Mouse (Mus musculus): ENCODE data around the gene Dvl1. TPM values are rescaled to one million over a fixed set of nuclear protein-coding genes. Genes with fewer than 3 reads are reported as not detected.
A peak's percentile ranks its signal among the peaks of the same experiment; 100 is the strongest.

Gene Dvl1
- total and polyA plus RNA-seq, 3 experiments = 46.3 to 62.7 (median 47.3) TPM

DNA sequence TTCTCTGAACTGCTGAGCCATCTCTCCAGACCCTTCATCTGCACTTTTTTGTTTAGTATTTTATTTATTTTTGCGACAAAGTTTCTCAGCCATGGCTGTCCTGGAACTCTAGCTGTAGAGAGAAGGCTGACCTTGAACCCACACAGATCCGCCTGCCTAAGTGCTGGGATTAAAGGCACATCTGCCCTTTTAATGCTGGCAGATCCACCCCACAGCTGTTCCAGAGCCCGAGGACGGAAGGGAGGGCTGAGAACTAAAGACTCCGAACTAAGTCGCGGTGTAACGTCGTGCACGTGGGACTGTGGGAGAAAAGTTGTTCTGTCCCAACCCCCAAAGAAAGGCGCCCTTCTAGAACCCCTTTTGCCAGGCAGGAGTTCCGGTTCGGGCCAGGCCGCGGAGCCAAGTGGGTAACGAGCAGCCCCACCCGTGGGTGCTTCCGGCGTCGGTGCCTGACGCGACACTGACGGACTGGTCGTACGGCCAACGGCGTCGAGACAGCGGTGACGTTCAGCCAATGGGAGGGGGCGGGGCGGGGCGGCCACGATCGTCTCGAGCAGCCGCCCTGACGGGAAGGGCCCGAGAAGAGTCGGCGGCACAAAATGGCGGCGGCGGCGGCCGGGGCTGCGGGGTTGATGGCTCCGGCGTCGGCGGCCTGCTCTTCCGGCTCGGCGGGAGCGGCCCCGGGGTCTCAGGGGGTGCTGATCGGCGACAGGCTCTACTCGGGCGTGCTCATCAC lies 35.1 kb upstream of the Dvl1 start, which contains the start of gene Ccnl2:
Ccnl2 (plus strand) TSS at position 561 of the 736 bp plus-strand sequence.
- peak; percentile 93 to 96 for DNase-seq
- Histone ChIP-seq H3K27me3 (ENCODE audit: control insufficient read depth, insufficient read depth, low read length) (no peaks in the 10 kb centered on the region), H3K27ac (peak within 1 kb of the TSS; percentile 98), H3K4me3 (peak within 1 kb of the TSS; percentile 99), H3K9ac (ENCODE audit: low read depth, low read length) (peak within 1 kb of the TSS; percentile 94), H3K36me3 (ENCODE audit: control insufficient read depth, insufficient read depth, low read length) (peaks cover 27% of the 10 kb centered on the region), H3K79me2 (replicated peaks; ENCODE audit: control insufficient read depth, insufficient read depth, low read length) (peaks cover 10% of the 10 kb centered on the region), H3K4me1 (ENCODE audit: control insufficient read depth, insufficient read depth, low read length) (peaks cover 6% of the 10 kb centered on the region)
- intact Hi-C loops (cut with DNase I) = loop anchor here (1.0 to 5.0 kb wide), 3 partner anchors 9 to 140 kb away; partner anchors contain the start of gene Aurkaip1
- under 1% methylated on average over 60 of the region's 60 CpGs for WGBS
- TF ChIP-seq POLR2A (IDR thresholded peaks at IDR 0.05; ENCODE audit: insufficient read depth, low read depth, low read length) (peak; percentile 73), CTCF (IDR thresholded peaks at IDR 0.05) (no peak), EP300 (IDR thresholded peaks at IDR 0.05; ENCODE audit: insufficient read depth, low read depth, low read length) (0 out of 2 replicates have a peak, but pooled peaks have one; percentile 17)

DNA sequence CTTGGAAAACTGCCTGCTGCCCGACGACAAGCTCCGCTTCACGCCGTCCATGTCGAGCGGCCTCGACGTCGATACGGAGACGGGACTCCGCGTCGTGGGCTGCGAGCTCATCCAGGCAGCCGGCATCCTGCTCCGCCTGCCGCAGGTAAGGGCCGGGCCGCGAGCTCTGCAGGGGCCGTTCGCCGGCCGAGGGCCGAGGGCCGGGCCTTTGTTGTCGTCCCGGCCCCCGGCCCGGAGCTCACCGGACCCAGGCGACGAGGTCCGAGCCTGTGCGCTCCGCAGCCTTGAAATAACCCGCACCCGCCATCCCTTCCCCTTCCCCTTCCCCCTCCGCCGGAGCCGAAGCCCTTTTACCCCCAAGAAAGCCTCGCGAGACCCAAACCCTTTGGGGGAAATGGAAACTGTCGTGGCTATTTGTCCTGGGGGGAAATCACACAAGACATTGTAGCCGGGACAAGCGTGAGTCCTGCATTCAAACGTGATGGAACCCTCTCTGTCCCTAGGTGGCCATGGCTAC lies 34.5 kb upstream of the Dvl1 start:
- H3K36me3 ChIP-seq (ENCODE audit: control insufficient read depth, insufficient read depth, low read length) = peaks cover 27% of the 10 kb centered on the region
- DNase-seq = no peak
- WGBS = under 1% methylated on average over 49 of the region's 49 CpGs
- H3K27me3 ChIP-seq (ENCODE audit: control insufficient read depth, insufficient read depth, low read length) = no peaks in the 10 kb centered on the region
- no peak for TF ChIP-seq EP300 (IDR thresholded peaks at IDR 0.05; ENCODE audit: insufficient read depth, low read depth, low read length)
- TF ChIP-seq CTCF (IDR thresholded peaks at IDR 0.05) = no peak
- TF ChIP-seq POLR2A (IDR thresholded peaks at IDR 0.05; ENCODE audit: insufficient read depth, low read depth, low read length) = no peak
- H3K79me2 ChIP-seq (replicated peaks; ENCODE audit: control insufficient read depth, insufficient read depth, low read length) = peaks cover 10% of the 10 kb centered on the region
- intact Hi-C loops (cut with DNase I) = loop anchor here (1.0 to 5.0 kb wide), 3 partner anchors 9 to 140 kb away; partner anchors contain the start of gene Aurkaip1
- peak overlapping the region; percentile 98 for H3K27ac ChIP-seq
- H3K4me3 ChIP-seq = peak overlapping the region; percentile 99
- peaks cover 6% of the 10 kb centered on the region for H3K4me1 ChIP-seq (ENCODE audit: control insufficient read depth, insufficient read depth, low read length)
- peak overlapping the region; percentile 94 for H3K9ac ChIP-seq (ENCODE audit: low read depth, low read length)

DNA sequence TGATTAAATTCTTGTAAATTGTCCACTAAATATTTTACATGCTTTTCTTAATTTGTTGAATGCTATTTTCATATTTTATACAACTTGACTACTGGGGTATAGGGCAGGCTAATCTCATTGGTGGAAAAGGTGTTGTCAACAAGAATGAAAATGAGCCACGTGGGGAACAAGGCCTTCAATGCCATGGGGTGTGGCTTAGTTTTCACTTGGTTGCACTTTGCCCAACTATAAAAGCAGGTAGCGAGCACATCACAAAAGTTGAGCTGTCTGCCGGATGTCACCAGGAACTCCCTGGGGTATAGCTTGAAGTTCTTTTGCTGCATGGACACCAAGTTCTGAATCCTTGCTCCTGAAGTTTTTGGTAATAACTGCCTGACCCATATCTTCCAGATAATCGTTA lies 29.7 kb upstream of the Dvl1 start:
- peaks cover 8% of the 10 kb centered on the region for H3K79me2 ChIP-seq (replicated peaks; ENCODE audit: control insufficient read depth, insufficient read depth, low read length)
- no peak overlapping the region for H3K27ac ChIP-seq
- H3K36me3 ChIP-seq (ENCODE audit: control insufficient read depth, insufficient read depth, low read length) = peaks cover 27% of the 10 kb centered on the region
- no peak overlapping the region for H3K4me3 ChIP-seq
- no peak for DNase-seq
- TF ChIP-seq POLR2A (IDR thresholded peaks at IDR 0.05; ENCODE audit: insufficient read depth, low read depth, low read length) (no peak), EP300 (IDR thresholded peaks at IDR 0.05; ENCODE audit: insufficient read depth, low read depth, low read length) (no peak), CTCF (IDR thresholded peaks at IDR 0.05) (no peak)
- H3K4me1 ChIP-seq (ENCODE audit: control insufficient read depth, insufficient read depth, low read length) = peaks cover 3% of the 10 kb centered on the region
- no peaks in the 10 kb centered on the region for H3K27me3 ChIP-seq (ENCODE audit: control insufficient read depth, insufficient read depth, low read length)
- WGBS = 75% methylated on average over 4 of the region's 4 CpGs
- no peak overlapping the region for H3K9ac ChIP-seq (ENCODE audit: low read depth, low read length)
- intact Hi-C loops (cut with DNase I) = no loop called here

DNA sequence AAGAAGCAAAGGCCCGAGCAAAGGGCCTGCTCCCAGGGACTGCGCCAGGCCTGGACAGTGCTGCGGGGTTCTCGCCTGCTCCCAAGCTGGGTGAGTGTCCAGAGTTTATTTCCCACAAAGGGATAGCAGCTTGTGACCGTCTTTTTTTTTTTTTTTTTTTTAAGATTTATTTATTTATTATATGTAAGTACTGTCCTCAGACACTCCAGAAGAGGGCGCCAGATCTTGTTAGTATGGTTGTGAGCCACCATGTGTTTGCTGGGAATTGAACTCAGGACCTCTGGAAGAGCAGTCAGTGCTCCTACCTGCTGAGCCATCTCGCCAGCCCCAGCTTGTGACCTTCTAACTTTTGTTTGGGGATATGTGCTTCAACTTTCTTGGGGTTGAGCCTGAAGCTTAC lies 26.2 kb upstream of the Dvl1 start:
- Histone ChIP-seq H3K4me3 (no peak overlapping the region), H3K27me3 (ENCODE audit: control insufficient read depth, insufficient read depth, low read length) (no peaks in the 10 kb centered on the region), H3K9ac (ENCODE audit: low read depth, low read length) (no peak overlapping the region), H3K36me3 (ENCODE audit: control insufficient read depth, insufficient read depth, low read length) (peaks cover 8% of the 10 kb centered on the region), H3K79me2 (replicated peaks; ENCODE audit: control insufficient read depth, insufficient read depth, low read length) (no peaks in the 10 kb centered on the region; the same call in 1 of the 2 replicates), H3K27ac (no peak overlapping the region), H3K4me1 (ENCODE audit: control insufficient read depth, insufficient read depth, low read length) (no peaks in the 10 kb centered on the region)
- intact Hi-C loops (cut with DNase I) = no loop called here
- WGBS = 76% methylated on average over 7 of the region's 7 CpGs
- DNase-seq = no peak
- TF ChIP-seq EP300 (IDR thresholded peaks at IDR 0.05; ENCODE audit: insufficient read depth, low read depth, low read length) = no peak
- peak; percentile 62 for TF ChIP-seq CTCF (IDR thresholded peaks at IDR 0.05)

DNA sequence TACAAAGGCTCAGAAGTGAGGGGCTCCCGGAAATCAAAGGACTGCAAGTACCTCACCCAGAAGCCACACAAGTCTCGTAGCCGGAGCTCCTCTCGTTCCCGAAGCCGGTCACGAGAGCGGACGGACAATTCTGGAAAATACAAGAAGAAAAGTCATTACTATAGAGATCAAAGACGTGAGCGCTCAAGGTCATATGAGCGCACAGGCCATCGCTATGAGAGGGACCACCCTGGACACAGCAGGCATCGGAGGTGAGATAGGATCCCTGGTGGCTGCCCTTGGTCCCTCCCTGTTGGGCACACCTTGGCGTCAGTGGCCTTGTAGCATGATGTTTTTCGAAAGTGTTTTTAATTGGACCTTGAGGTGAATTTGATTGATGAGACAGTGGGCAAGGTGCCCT lies 23.8 kb upstream of the Dvl1 start:
- H3K27me3 ChIP-seq (ENCODE audit: control insufficient read depth, insufficient read depth, low read length) = no peaks in the 10 kb centered on the region
- WGBS = 94% methylated on average over 16 of the region's 16 CpGs
- H3K4me3 ChIP-seq = no peak overlapping the region
- DNase-seq = no peak
- H3K36me3 ChIP-seq (ENCODE audit: control insufficient read depth, insufficient read depth, low read length) = peaks cover 6% of the 10 kb centered on the region
- intact Hi-C loops (cut with DNase I) = no loop called here
- no peak overlapping the region for H3K9ac ChIP-seq (ENCODE audit: low read depth, low read length)
- no peaks in the 10 kb centered on the region for H3K79me2 ChIP-seq (replicated peaks; ENCODE audit: control insufficient read depth, insufficient read depth, low read length)
- no peak overlapping the region for H3K27ac ChIP-seq
- H3K4me1 ChIP-seq (ENCODE audit: control insufficient read depth, insufficient read depth, low read length) = no peaks in the 10 kb centered on the region
- TF ChIP-seq EP300 (IDR thresholded peaks at IDR 0.05; ENCODE audit: insufficient read depth, low read depth, low read length) (no peak), POLR2A (IDR thresholded peaks at IDR 0.05; ENCODE audit: insufficient read depth, low read depth, low read length) (no peak), CTCF (IDR thresholded peaks at IDR 0.05) (no peak)

DNA sequence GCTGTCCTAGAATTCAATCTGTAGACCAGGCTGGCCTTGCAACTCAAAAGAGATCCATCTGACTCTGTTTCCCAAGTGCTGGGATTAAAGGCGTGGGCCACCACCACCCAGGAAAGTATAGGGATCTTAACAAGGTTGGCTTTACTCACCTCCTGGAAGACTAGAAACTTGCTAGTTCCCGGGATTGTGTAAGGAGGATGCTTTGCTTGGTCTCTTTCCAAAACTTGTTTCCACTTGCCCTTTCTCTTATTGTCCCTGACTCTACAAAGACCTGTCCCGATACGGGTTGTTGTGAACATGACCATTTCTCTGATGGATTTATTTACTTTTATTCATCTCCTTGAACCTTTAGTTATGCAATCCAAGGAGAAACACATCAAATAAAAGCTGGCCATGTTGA lies 17.3 kb upstream of the Dvl1 start:
- WGBS = 77% methylated on average over 4 of the region's 4 CpGs
- Histone ChIP-seq H3K79me2 (replicated peaks; ENCODE audit: control insufficient read depth, insufficient read depth, low read length) (no peaks in the 10 kb centered on the region), H3K4me1 (ENCODE audit: control insufficient read depth, insufficient read depth, low read length) (peaks cover 12% of the 10 kb centered on the region), H3K9ac (ENCODE audit: low read depth, low read length) (no peak overlapping the region), H3K27ac (no peak overlapping the region), H3K4me3 (no peak overlapping the region), H3K36me3 (ENCODE audit: control insufficient read depth, insufficient read depth, low read length) (peaks cover 2% of the 10 kb centered on the region; the same call in 1 of the 2 replicates), H3K27me3 (ENCODE audit: control insufficient read depth, insufficient read depth, low read length) (no peaks in the 10 kb centered on the region)
- TF ChIP-seq CTCF (IDR thresholded peaks at IDR 0.05) = no peak
- TF ChIP-seq EP300 (IDR thresholded peaks at IDR 0.05; ENCODE audit: insufficient read depth, low read depth, low read length) = no peak
- no peak for TF ChIP-seq POLR2A (IDR thresholded peaks at IDR 0.05; ENCODE audit: insufficient read depth, low read depth, low read length)
- intact Hi-C loops (cut with DNase I) = loop anchor here (2.0 kb wide), 2 partner anchors 17 to 25 kb away; partner anchors contain the start of gene Ccnl2
- DNase-seq = no peak
